Mouse (Mus musculus) hindbrain, embryonic 13.5 days (tissue): Measurements from ENCODE around the gene Fam102a. TPM values are rescaled to one million over a fixed set of nuclear protein-coding genes. Genes with fewer than 3 reads are reported as not detected.
A peak's percentile ranks its signal among the peaks of the same experiment; 100 is the strongest.

Experiments used
- ATAC-seq: fragments of 200-750 bp; cut with Nextera tagmentation; 2 replicates; pipeline ENCODE4 v1.8.0; 2017; ENCODE audit warnings: moderate TSS enrichment; ENCODE audit not compliant: low FRiP score
- H3K27ac ChIP-seq: fragments of 300-500 bp; sonication (generic); 2 replicates; pipeline ENCODE4 v1.5.1; 2015; ENCODE audit warnings: inconsistent platforms, mild to moderate bottlenecking, moderate library complexity
- H3K27me3 ChIP-seq: fragments of 300-500 bp; sonication (generic); 2 replicates; pipeline ENCODE4 v1.6.1; 2015; ENCODE audit warnings: mild to moderate bottlenecking, inconsistent platforms
- H3K36me3 ChIP-seq: fragments of 300-500 bp; sonication (generic); 2 replicates; pipeline ENCODE4 v1.6.1; 2015; ENCODE audit warnings: mild to moderate bottlenecking, inconsistent platforms
- H3K4me1 ChIP-seq: fragments of 300-500 bp; sonication (generic); replicated peaks from 2 replicates; pipeline ENCODE4 v1.6.1; 2015; ENCODE audit warnings: inconsistent platforms
- H3K4me2 ChIP-seq: fragments of 300-500 bp; sonication (generic); 2 replicates; pipeline ENCODE4 v1.6.1; 2015; ENCODE audit warnings: inconsistent platforms, mild to moderate bottlenecking, moderate library complexity
- H3K4me3 ChIP-seq: fragments of 300-500 bp; sonication (generic); 2 replicates; pipeline ENCODE4 v1.5.1; 2015; ENCODE audit warnings: mild to moderate bottlenecking, inconsistent platforms
- H3K9ac ChIP-seq: fragments of 300-500 bp; sonication (generic); 2 replicates; pipeline ENCODE4 v1.6.1; 2015; ENCODE audit warnings: mild to moderate bottlenecking, inconsistent platforms
- H3K9me3 ChIP-seq: fragments of 300-500 bp; sonication (generic); 2 replicates; pipeline ENCODE4 v1.6.1; 2016; ENCODE audit warnings: inconsistent platforms
- whole genome bisulfite sequencing: fragments of 180-500 bp; shearing (Covaris S2); methylation state at CpG from one replicate; pipeline ENCODE4 v1.1.7; 2015; 5-methylcytosine and 5-hydroxymethylcytosine counted together
- polyA plus RNA-seq: library from polyadenylated mRNA; unstranded; fragments of >200 nt; fragmentation: Nextera tagmentation; extraction: Ambion mirVana; gene quantifications from 2 replicates; pipeline ENCODE4 v1.2.1, GENCODE M21; 2015

Fam102a gene
- polyA plus RNA-seq, 1 experiment from 2014 or later: 7.1 TPM

- no peaks in the 10 kb centered on the region for H3K27me3 ChIP-seq
- no peak for ATAC-seq
- H3K4me2 ChIP-seq: no peak overlapping the region
- H3K27ac ChIP-seq: no peak overlapping the region
- no peaks in the 10 kb centered on the region for H3K9me3 ChIP-seq
- WGBS: 89% methylated on average over 5 of the region's 5 CpGs
- peaks cover 31% of the 10 kb centered on the region for H3K4me1 ChIP-seq
- H3K9ac ChIP-seq: 0 out of 2 replicates have a peak overlapping the region, but pooled peaks have one; percentile 19
- H3K4me3 ChIP-seq: no peak overlapping the region
- peaks cover 6% of the 10 kb centered on the region; the same call in 1 of the 2 replicates for H3K36me3 ChIP-seq
Observed at GRCm38 (mm10) chr2:32551236-32551635, 16.1 kb downstream of the Fam102a start.

- H3K4me1 ChIP-seq: peaks cover 50% of the 10 kb centered on the region
- 72% methylated on average over 7 of the region's 7 CpGs for WGBS
Observed at GRCm38 (mm10) chr2:32553592-32554148, 18.5 kb downstream of the Fam102a start.

GRCm38 (mm10) chr2:32555484-32555883 lies 20.4 kb downstream of the Fam102a start:
- WGBS: 40% methylated on average over 4 of the region's 4 CpGs
- Histone ChIP-seq H3K27ac (peak overlapping the region; percentile 72), H3K4me1 (peaks cover 61% of the 10 kb centered on the region)

More at GRCm38 (mm10) chr2:32553592-32554148, 18.5 kb downstream of the Fam102a start:
- Histone ChIP-seq H3K27ac (no peak overlapping the region), H3K9me3 (no peaks in the 10 kb centered on the region), H3K4me3 (no peak overlapping the region), H3K36me3 (peaks cover 6% of the 10 kb centered on the region; the same call in 1 of the 2 replicates), H3K4me2 (no peak overlapping the region), H3K9ac (no peak overlapping the region), H3K27me3 (no peaks in the 10 kb centered on the region)
- no peak for ATAC-seq

GRCm38 (mm10) chr2:32556019-32556418 lies 20.9 kb downstream of the Fam102a start:
- WGBS: 66% methylated on average over 7 of the region's 7 CpGs
- H3K27ac ChIP-seq: peak overlapping the region; percentile 72
- no peaks in the 10 kb centered on the region for H3K36me3 ChIP-seq
- no peak overlapping the region for H3K4me3 ChIP-seq
- H3K9ac ChIP-seq: peak overlapping the region; percentile 49; the same call in 1 of the 2 replicates
- no peak for ATAC-seq
- H3K9me3 ChIP-seq: no peaks in the 10 kb centered on the region
- H3K27me3 ChIP-seq: no peaks in the 10 kb centered on the region
- peaks cover 65% of the 10 kb centered on the region for H3K4me1 ChIP-seq
- no peak overlapping the region for H3K4me2 ChIP-seq

More at GRCm38 (mm10) chr2:32555484-32555883, 20.4 kb downstream of the Fam102a start:
- no peak overlapping the region for H3K4me2 ChIP-seq
- no peak overlapping the region for H3K4me3 ChIP-seq
- no peaks in the 10 kb centered on the region for H3K27me3 ChIP-seq
- H3K9ac ChIP-seq: peak overlapping the region; percentile 49; the same call in 1 of the 2 replicates
- no peak for ATAC-seq
- H3K9me3 ChIP-seq: no peaks in the 10 kb centered on the region
- no peaks in the 10 kb centered on the region for H3K36me3 ChIP-seq

- Histone ChIP-seq H3K9me3 (no peaks in the 10 kb centered on the region), H3K4me1 (peaks cover 60% of the 10 kb centered on the region), H3K36me3 (peaks cover 30% of the 10 kb centered on the region), H3K4me2 (peak overlapping the region; percentile 19; the same call in 1 of the 2 replicates), H3K27ac (peak overlapping the region; percentile 84), H3K4me3 (no peak overlapping the region), H3K27me3 (no peaks in the 10 kb centered on the region), H3K9ac (peak overlapping the region; percentile 49; the same call in 1 of the 2 replicates)
- peak; percentile 84 for ATAC-seq
- WGBS: 10% methylated on average over 5 of the region's 5 CpGs
Observed at GRCm38 (mm10) chr2:32559570-32559969, 24.4 kb downstream of the Fam102a start.

GRCm38 (mm10) chr2:32566536-32567063 lies 31.5 kb downstream of the Fam102a start:
- Histone ChIP-seq H3K4me2 (no peak overlapping the region), H3K9ac (no peak overlapping the region), H3K27ac (0 out of 2 replicates have a peak overlapping the region, but pooled peaks have one; percentile 30), H3K36me3 (peaks cover 71% of the 10 kb centered on the region), H3K4me1 (peaks cover 6% of the 10 kb centered on the region), H3K4me3 (no peak overlapping the region), H3K9me3 (no peaks in the 10 kb centered on the region), H3K27me3 (no peaks in the 10 kb centered on the region)
- WGBS: 49% methylated on average over 4 of the region's 4 CpGs
- no peak for ATAC-seq

GRCm38 (mm10) chr2:32568149-32568548 lies 33.0 kb downstream of the Fam102a start:
- H3K9ac ChIP-seq: 0 out of 2 replicates have a peak overlapping the region, but pooled peaks have one; percentile 9
- peaks cover 65% of the 10 kb centered on the region for H3K36me3 ChIP-seq
- WGBS: 75% methylated on average over 5 of the region's 5 CpGs
- no peak overlapping the region for H3K4me3 ChIP-seq
- H3K9me3 ChIP-seq: no peaks in the 10 kb centered on the region
- no peak for ATAC-seq
- no peak overlapping the region for H3K27ac ChIP-seq
- H3K4me1 ChIP-seq: peaks cover 15% of the 10 kb centered on the region
- no peaks in the 10 kb centered on the region for H3K27me3 ChIP-seq
- no peak overlapping the region for H3K4me2 ChIP-seq

GRCm38 (mm10) chr2:32568941-32569340 lies 33.8 kb downstream of the Fam102a start:
- ATAC-seq: no peak
- Histone ChIP-seq H3K27me3 (no peaks in the 10 kb centered on the region), H3K9me3 (no peaks in the 10 kb centered on the region), H3K36me3 (peaks cover 61% of the 10 kb centered on the region), H3K4me1 (peaks cover 15% of the 10 kb centered on the region), H3K27ac (no peak overlapping the region), H3K9ac (no peak overlapping the region), H3K4me2 (no peak overlapping the region), H3K4me3 (no peak overlapping the region)
- WGBS: 90% methylated on average over 3 of the region's 3 CpGs

GRCm38 (mm10) chr2:32570698-32571494 lies 35.8 kb downstream of the Fam102a start, which contains the start of gene Dpm2:
Dpm2 (plus strand) TSS chr2:32570858.
- no peaks in the 10 kb centered on the region for H3K27me3 ChIP-seq
- WGBS: 2% methylated on average over 36 of the region's 36 CpGs
- peak within 1 kb of the TSS; percentile 84 for H3K9ac ChIP-seq
- peak; percentile 81 for ATAC-seq
- peak within 1 kb of the TSS; percentile 93 for H3K4me2 ChIP-seq
- peak within 1 kb of the TSS; percentile 73 for H3K27ac ChIP-seq
- no peaks in the 10 kb centered on the region for H3K9me3 ChIP-seq
- H3K4me3 ChIP-seq: peak within 1 kb of the TSS; percentile 85
- peaks cover 27% of the 10 kb centered on the region for H3K4me1 ChIP-seq
- peaks cover 42% of the 10 kb centered on the region for H3K36me3 ChIP-seq

- no peak for ATAC-seq
Observed at GRCm38 (mm10) chr2:32572196-32572595, 37.1 kb downstream of the Fam102a start.

GRCm38 (mm10) chr2:32574497-32574896 lies 39.4 kb downstream of the Fam102a start, which contains the start of gene Pip5kl1:
Pip5kl1 (plus strand) TSS chr2:32574797.
- H3K27ac ChIP-seq: peak within 1 kb of the TSS; percentile 40; the same call in 1 of the 2 replicates

More at GRCm38 (mm10) chr2:32572196-32572595, 37.1 kb downstream of the Fam102a start:
- Histone ChIP-seq H3K36me3 (peaks cover 31% of the 10 kb centered on the region), H3K9ac (no peak overlapping the region), H3K9me3 (no peaks in the 10 kb centered on the region), H3K4me1 (peaks cover 31% of the 10 kb centered on the region), H3K4me3 (no peak overlapping the region), H3K27ac (no peak overlapping the region), H3K27me3 (peaks cover 11% of the 10 kb centered on the region), H3K4me2 (peak overlapping the region; percentile 93; the same call in 1 of the 2 replicates)
- 92% methylated on average over 11 of the region's 11 CpGs for WGBS

More at GRCm38 (mm10) chr2:32574497-32574896, 39.4 kb downstream of the Fam102a start, which contains the start of gene Pip5kl1:
- Histone ChIP-seq H3K4me3 (peak within 1 kb of the TSS; percentile 47), H3K4me1 (peaks cover 31% of the 10 kb centered on the region), H3K9ac (peak within 1 kb of the TSS; percentile 76), H3K4me2 (peak within 1 kb of the TSS; percentile 91), H3K36me3 (peaks cover 11% of the 10 kb centered on the region), H3K27me3 (peaks cover 34% of the 10 kb centered on the region), H3K9me3 (no peaks in the 10 kb centered on the region)
- no peak for ATAC-seq
- WGBS: 79% methylated on average over 6 of the region's 6 CpGs
